Mouse (Mus musculus) forebrain, embryonic 16.5 days (tissue): ENCODE data around the gene Rbm24. TPM values are rescaled to one million over a fixed set of nuclear protein-coding genes. Genes with fewer than 3 reads are reported as not detected.

Source experiments
- ATAC-seq: fragments of 200-750 bp; cut with Nextera tagmentation; 2 replicates; pipeline ENCODE4 v1.8.0; 2017; ENCODE audit warnings: mild to moderate bottlenecking, moderate library complexity
- H3K27ac ChIP-seq: fragments of 300-500 bp; sonication (generic); 2 replicates; pipeline ENCODE4 v1.5.1; 2014; ENCODE audit warnings: low read length, control low read depth
- H3K27me3 ChIP-seq: fragments of 300-500 bp; sonication (generic); replicated peaks from 2 replicates; pipeline ENCODE4 v1.6.1; 2014; ENCODE audit warnings: low read length; ENCODE audit not compliant: control insufficient read depth, insufficient read depth
- H3K36me3 ChIP-seq: fragments of 300-500 bp; sonication (generic); 2 replicates; pipeline ENCODE4 v1.6.1; 2014; ENCODE audit not compliant: control insufficient read depth, insufficient read depth
- H3K4me1 ChIP-seq: fragments of 300-500 bp; sonication (generic); replicated peaks from 2 replicates; pipeline ENCODE4 v1.6.1; 2014; ENCODE audit warnings: low read length; ENCODE audit not compliant: control insufficient read depth, insufficient read depth
- H3K4me2 ChIP-seq: fragments of 300-500 bp; sonication (generic); 2 replicates; pipeline ENCODE4 v1.6.1; 2014; ENCODE audit warnings: mild to moderate bottlenecking, low read length, control low read depth
- H3K4me3 ChIP-seq: fragments of 300-500 bp; sonication (generic); replicated peaks from 2 replicates; pipeline ENCODE4 v1.5.1; 2014; ENCODE audit warnings: mild to moderate bottlenecking, low read length, control low read depth
- H3K9ac ChIP-seq: fragments of 300-500 bp; sonication (generic); replicated peaks from 2 replicates; pipeline ENCODE4 v1.6.1; 2014; ENCODE audit warnings: low read depth, low read length, control low read depth
- H3K9me3 ChIP-seq: fragments of 300-500 bp; sonication (generic); 2 replicates; pipeline ENCODE4 v1.6.1; 2016; ENCODE audit warnings: low read length; ENCODE audit not compliant: control insufficient read depth
- WGBS: fragments of 180-500 bp; shearing (Covaris S2); extraction: QIAGEN DNeasy Blood & Tissue Kit; methylation state at CpG from one replicate; pipeline ENCODE4 v1.1.7; 2014; 5-methylcytosine and 5-hydroxymethylcytosine counted together
- polyA plus RNA-seq: library from polyadenylated mRNA; unstranded; fragments of >200 nt; fragmentation: Nextera tagmentation; extraction: Ambion mirVana; gene quantifications from 2 replicates; pipeline ENCODE4 v1.2.1, GENCODE M21; 2015

The Rbm24 gene
- polyA plus RNA-seq, 1 experiment from 2014 or later = 8.4 TPM

DNA sequence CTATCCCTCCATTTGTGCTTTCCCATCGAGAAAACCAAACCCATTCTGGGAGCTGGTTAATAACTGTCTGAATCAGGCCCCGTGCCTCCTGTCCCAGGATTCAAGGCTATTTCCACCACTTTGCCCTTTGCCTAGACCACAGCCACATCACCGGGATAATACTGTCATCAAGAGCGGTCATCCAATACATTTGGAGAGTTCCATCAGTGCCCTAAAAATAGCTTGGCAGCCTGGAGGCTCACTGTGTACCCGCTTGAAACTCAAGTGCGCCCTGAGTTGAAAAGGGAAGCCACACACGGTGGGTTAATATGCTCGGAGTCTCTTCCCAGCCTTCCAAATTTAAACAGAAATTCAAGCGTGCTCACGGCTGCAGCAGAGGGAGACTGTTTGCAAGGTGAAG is 4.6 kb upstream of the Rbm24 start:
- 70% methylated on average over 10 of the region's 10 CpGs for WGBS
- Histone ChIP-seq H3K9me3 (no peaks in the 10 kb centered on the region), H3K4me1 (peaks cover 8% of the 10 kb centered on the region), H3K27ac (no peak overlapping the region; the same call in 1 of the 2 replicates), H3K4me3 (no peak overlapping the region), H3K27me3 (no peaks in the 10 kb centered on the region), H3K9ac (no peak overlapping the region), H3K4me2 (no peak overlapping the region), H3K36me3 (no peaks in the 10 kb centered on the region)
- ATAC-seq = no peak

- ATAC-seq = no peak
- Histone ChIP-seq H3K27me3 (no peaks in the 10 kb centered on the region), H3K27ac (no peak overlapping the region), H3K4me1 (peaks cover 8% of the 10 kb centered on the region), H3K9me3 (no peaks in the 10 kb centered on the region), H3K36me3 (no peaks in the 10 kb centered on the region), H3K4me3 (no peak overlapping the region), H3K9ac (no peak overlapping the region), H3K4me2 (no peak overlapping the region)
- 73% methylated on average over 8 of the region's 8 CpGs for WGBS
Measured at GRCm38 (mm10) chr13:46414050-46414449, 4.2 kb upstream of the Rbm24 start.

DNA sequence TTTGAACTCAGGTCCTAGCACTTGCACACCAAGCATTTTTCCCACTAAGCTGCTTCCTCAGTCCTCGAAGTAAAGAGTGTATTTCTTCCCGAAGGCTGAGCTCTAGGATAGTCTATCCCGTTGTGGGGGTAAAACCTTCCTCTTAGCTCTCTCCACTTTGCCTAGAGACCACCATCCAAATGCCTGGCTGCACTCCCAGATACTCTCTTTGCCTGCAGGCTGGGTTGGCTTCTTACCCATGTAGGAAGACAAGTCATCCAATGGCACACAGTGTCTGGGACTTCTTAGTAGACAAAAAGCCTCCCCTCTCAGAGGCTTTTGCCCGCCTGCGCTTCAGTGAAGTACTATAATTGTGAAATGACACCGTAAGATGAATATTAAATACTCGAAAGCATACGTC is 2.2 kb upstream of the Rbm24 start:
- Histone ChIP-seq H3K9me3 (no peaks in the 10 kb centered on the region), H3K36me3 (no peaks in the 10 kb centered on the region), H3K9ac (no peak overlapping the region), H3K27ac (no peak overlapping the region), H3K4me2 (no peak overlapping the region), H3K27me3 (no peaks in the 10 kb centered on the region), H3K4me3 (no peak overlapping the region), H3K4me1 (peaks cover 12% of the 10 kb centered on the region)
- 78% methylated on average over 8 of the region's 8 CpGs for WGBS
- ATAC-seq = no peak

DNA sequence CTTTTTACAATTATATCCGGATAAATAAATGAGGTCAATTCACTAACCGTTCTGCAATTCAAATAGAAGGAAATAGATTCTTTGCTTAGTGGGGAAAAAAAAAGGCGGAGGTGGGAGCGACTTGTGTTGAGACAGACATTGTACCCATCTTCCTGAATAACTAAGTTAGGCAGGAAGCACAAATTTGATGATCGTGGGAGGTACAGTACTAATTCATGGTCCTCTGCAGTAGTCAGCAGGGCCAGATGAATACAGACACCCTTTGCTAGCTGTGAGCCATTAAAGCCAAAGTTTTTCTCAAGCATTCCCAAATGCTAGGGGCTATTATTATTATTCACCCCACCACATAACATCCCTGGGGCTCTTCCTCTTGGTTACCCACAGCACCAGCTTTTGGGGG is 640 bp upstream of the Rbm24 start:
- Histone ChIP-seq H3K4me2 (peak overlapping the region; percentile 98), H3K9me3 (no peaks in the 10 kb centered on the region), H3K27me3 (no peaks in the 10 kb centered on the region), H3K4me3 (peak overlapping the region; percentile 68), H3K4me1 (peaks cover 12% of the 10 kb centered on the region), H3K9ac (peak overlapping the region; percentile 62), H3K36me3 (no peaks in the 10 kb centered on the region; the same call in 1 of the 2 replicates), H3K27ac (no peak overlapping the region; the same call in 1 of the 2 replicates)
- ATAC-seq = no peak
- WGBS = 79% methylated on average over 5 of the region's 5 CpGs

GRCm38 (mm10) chr13:46418731-46419545 is 704 bp downstream of the Rbm24 start:
- peak; percentile 54 for ATAC-seq
- no peaks in the 10 kb centered on the region; the same call in 1 of the 2 replicates for H3K36me3 ChIP-seq
- WGBS = under 1% methylated on average over 63 of the region's 73 CpGs

DNA sequence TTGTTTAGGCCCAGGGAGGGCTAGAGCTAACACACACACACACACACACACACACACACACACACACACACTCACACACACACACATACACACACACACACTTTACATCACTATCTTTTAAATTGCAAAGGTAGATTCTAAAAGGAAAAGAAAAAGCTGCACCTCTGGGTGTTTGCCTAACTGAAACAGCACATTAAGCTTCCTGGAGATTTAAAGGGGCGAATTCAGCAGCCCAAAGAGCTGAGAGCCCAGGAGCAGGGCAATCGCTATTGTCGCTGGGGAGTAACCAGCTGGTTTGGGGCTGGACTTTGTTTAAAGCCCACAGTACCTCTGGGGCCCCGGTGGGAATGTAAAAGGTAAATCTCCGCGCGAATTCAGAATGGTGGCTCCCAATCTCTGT is 1.4 kb downstream of the Rbm24 start:
- Histone ChIP-seq H3K4me1 (peaks cover 12% of the 10 kb centered on the region), H3K4me3 (peak overlapping the region; percentile 68), H3K9me3 (no peaks in the 10 kb centered on the region), H3K9ac (peak overlapping the region; percentile 59), H3K4me2 (peak overlapping the region; percentile 98), H3K27ac (peak overlapping the region; percentile 58), H3K27me3 (no peaks in the 10 kb centered on the region), H3K36me3 (no peaks in the 10 kb centered on the region; the same call in 1 of the 2 replicates)
- WGBS = 6% methylated on average over 7 of the region's 7 CpGs
- no peak for ATAC-seq

More at GRCm38 (mm10) chr13:46418731-46419545, 704 bp downstream of the Rbm24 start:
- H3K9me3 ChIP-seq = no peaks in the 10 kb centered on the region
- H3K27ac ChIP-seq = peak overlapping the region; percentile 48
- peak overlapping the region; percentile 98 for H3K4me2 ChIP-seq
- H3K4me1 ChIP-seq = peaks cover 12% of the 10 kb centered on the region
- no peaks in the 10 kb centered on the region for H3K27me3 ChIP-seq
- H3K9ac ChIP-seq = peak overlapping the region; percentile 62
- peak overlapping the region; percentile 68 for H3K4me3 ChIP-seq

DNA sequence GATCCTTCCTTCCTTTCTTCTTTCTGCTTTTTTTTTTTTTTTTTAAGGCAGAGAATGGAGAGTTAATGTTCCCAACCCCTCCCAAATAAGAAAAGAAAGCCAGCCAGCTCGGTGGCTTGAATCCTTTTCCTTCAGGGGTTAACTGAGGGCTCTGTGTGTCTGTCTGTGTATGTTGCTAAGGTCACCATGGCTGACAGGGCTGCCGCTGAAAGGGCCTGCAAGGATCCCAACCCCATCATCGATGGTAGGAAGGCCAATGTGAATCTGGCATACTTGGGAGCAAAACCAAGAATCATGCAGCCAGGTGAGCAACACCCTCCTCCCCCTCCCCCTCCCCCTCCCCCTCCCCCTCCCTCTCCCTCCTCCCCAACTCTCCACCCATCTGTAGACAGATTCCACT is 1.9 kb downstream of the Rbm24 start:
- H3K9me3 ChIP-seq = no peaks in the 10 kb centered on the region
- H3K36me3 ChIP-seq = peaks cover 2% of the 10 kb centered on the region
- H3K4me2 ChIP-seq = peak overlapping the region; percentile 98
- WGBS = 4% methylated on average over 3 of the region's 3 CpGs
- H3K4me3 ChIP-seq = peak overlapping the region; percentile 68
- ATAC-seq = no peak
- H3K9ac ChIP-seq = peak overlapping the region; percentile 59
- H3K4me1 ChIP-seq = peaks cover 12% of the 10 kb centered on the region
- H3K27me3 ChIP-seq = no peaks in the 10 kb centered on the region
- H3K27ac ChIP-seq = peak overlapping the region; percentile 58

DNA sequence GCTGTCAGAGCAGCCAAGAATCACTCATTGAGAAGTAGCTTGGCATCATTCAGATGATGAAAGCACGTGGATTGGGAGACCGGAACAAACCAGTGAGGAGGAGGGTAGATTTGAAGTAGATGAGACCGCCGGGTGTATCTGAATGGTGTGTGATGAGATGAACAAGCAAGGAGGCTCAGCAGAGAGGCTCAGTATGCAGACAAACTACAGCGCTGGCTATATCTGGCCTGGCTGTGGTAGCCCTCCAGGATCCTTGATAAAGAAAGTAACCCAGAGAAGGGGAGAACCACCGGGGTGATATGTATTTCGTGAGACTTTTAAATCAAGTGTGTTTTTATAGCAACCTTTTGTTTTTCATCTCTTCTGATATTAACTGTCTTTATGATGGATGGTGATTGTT is 5.6 kb downstream of the Rbm24 start:
- H3K36me3 ChIP-seq = peaks cover 4% of the 10 kb centered on the region
- 95% methylated on average over 7 of the region's 7 CpGs for WGBS

GRCm38 (mm10) chr13:46424376-46424775 is 6.1 kb downstream of the Rbm24 start:
- WGBS = 93% methylated on average over 8 of the region's 8 CpGs
- Histone ChIP-seq H3K27me3 (no peaks in the 10 kb centered on the region), H3K9ac (no peak overlapping the region)

More for the DNA sequence above, 5.6 kb downstream of the Rbm24 start:
- Histone ChIP-seq H3K27me3 (no peaks in the 10 kb centered on the region), H3K9ac (no peak overlapping the region), H3K9me3 (no peaks in the 10 kb centered on the region), H3K4me3 (no peak overlapping the region), H3K27ac (no peak overlapping the region), H3K4me2 (no peak overlapping the region), H3K4me1 (peaks cover 5% of the 10 kb centered on the region)
- no peak for ATAC-seq

More at GRCm38 (mm10) chr13:46424376-46424775, 6.1 kb downstream of the Rbm24 start:
- ATAC-seq = no peak
- H3K36me3 ChIP-seq = peaks cover 7% of the 10 kb centered on the region
- H3K27ac ChIP-seq = no peak overlapping the region
- H3K4me1 ChIP-seq = peaks cover 5% of the 10 kb centered on the region
- H3K4me3 ChIP-seq = no peak overlapping the region
- H3K9me3 ChIP-seq = no peaks in the 10 kb centered on the region
- no peak overlapping the region for H3K4me2 ChIP-seq
